Mouse (Mus musculus) cortical plate, adult 2 months (tissue): ENCODE data around the gene Actn1.

ENCODE experiments used
- CTCF ChIP-seq: fragments of 200-500 bp; IDR thresholded peaks from 2 replicates; pipeline ENCODE4 v1.5.1; 2011; ENCODE audit warnings: mild to moderate bottlenecking, control low read depth, low read length; ENCODE audit not compliant: insufficient read depth; ENCODE audit errors: extremely low read depth
- POLR2A ChIP-seq: fragments of 200-500 bp; IDR thresholded peaks from 2 replicates; pipeline ENCODE4 v1.6.1; 2011; ENCODE audit warnings: mild to moderate bottlenecking, low read length, control low read depth; ENCODE audit not compliant: insufficient read depth; ENCODE audit errors: extremely low read depth

- no peak for TF ChIP-seq POLR2A
- no peak for TF ChIP-seq CTCF
These were observed 34.1 kb downstream of the Actn1 start for GRCm38 (mm10) chr12:80226101-80226500.
